Mouse (Mus musculus): ENCODE measurements around the gene Cobl. TPM values are rescaled to one million over a fixed set of nuclear protein-coding genes. Genes with fewer than 3 reads are reported as not detected.
A peak's percentile ranks its signal among the peaks of the same experiment; 100 is the strongest.

Cobl gene
- polyA plus RNA-seq, 1 experiment from 2014 or later = 5.6 TPM

GRCm38 (mm10) chr11:12435905-12436304, 28.9 kb downstream of the Cobl start:
- Histone ChIP-seq H3K4me1 (ENCODE audit: control insufficient read depth, insufficient read depth, low read length) (no peaks in the 10 kb centered on the region), H3K9ac (ENCODE audit: low read length) (no peak overlapping the region), H3K27me3 (ENCODE audit: control insufficient read depth, insufficient read depth, low read length) (no peaks in the 10 kb centered on the region), H3K27ac (ENCODE audit: low read depth, low read length) (no peak overlapping the region), H3K36me3 (ENCODE audit: control insufficient read depth, insufficient read depth, low read length) (no peaks in the 10 kb centered on the region), H3K4me3 (ENCODE audit: low read depth, low read length) (no peak overlapping the region), H3K4me2 (ENCODE audit: low read depth) (no peak overlapping the region), H3K9me3 (ENCODE audit: control insufficient read depth, low read length) (no peaks in the 10 kb centered on the region)
- DNase-seq (ENCODE audit: low spot score) = no peak
- ATAC-seq (ENCODE audit: insufficient read depth, low FRiP score, low TSS enrichment) = no peak
- 49% methylated on average over 3 of the region's 3 CpGs for WGBS

- DNase-seq (ENCODE audit: low spot score) = no peak
- Histone ChIP-seq H3K9ac (ENCODE audit: low read length) (no peak overlapping the region), H3K4me1 (ENCODE audit: control insufficient read depth, insufficient read depth, low read length) (no peaks in the 10 kb centered on the region), H3K4me2 (ENCODE audit: low read depth) (no peak overlapping the region), H3K36me3 (ENCODE audit: control insufficient read depth, insufficient read depth, low read length) (no peaks in the 10 kb centered on the region), H3K9me3 (ENCODE audit: control insufficient read depth, low read length) (no peaks in the 10 kb centered on the region), H3K4me3 (ENCODE audit: low read depth, low read length) (no peak overlapping the region), H3K27me3 (ENCODE audit: control insufficient read depth, insufficient read depth, low read length) (no peaks in the 10 kb centered on the region), H3K27ac (ENCODE audit: low read depth, low read length) (no peak overlapping the region)
- ATAC-seq (ENCODE audit: insufficient read depth, low FRiP score, low TSS enrichment) = peak; percentile 59; the same call in 1 of the 2 replicates
- 59% methylated on average over 4 of the region's 4 CpGs for WGBS
These were observed 29.7 kb downstream of the Cobl start for GRCm38 (mm10) chr11:12435018-12435417.

GRCm38 (mm10) chr11:12434597-12434996, 30.2 kb downstream of the Cobl start:
- Histone ChIP-seq H3K27ac (ENCODE audit: low read depth, low read length) (no peak overlapping the region), H3K9ac (ENCODE audit: low read length) (no peak overlapping the region), H3K4me3 (ENCODE audit: low read depth, low read length) (no peak overlapping the region), H3K9me3 (ENCODE audit: control insufficient read depth, low read length) (no peaks in the 10 kb centered on the region), H3K36me3 (ENCODE audit: control insufficient read depth, insufficient read depth, low read length) (no peaks in the 10 kb centered on the region), H3K4me1 (ENCODE audit: control insufficient read depth, insufficient read depth, low read length) (no peaks in the 10 kb centered on the region), H3K27me3 (ENCODE audit: control insufficient read depth, insufficient read depth, low read length) (no peaks in the 10 kb centered on the region), H3K4me2 (ENCODE audit: low read depth) (no peak overlapping the region)
- ATAC-seq (ENCODE audit: insufficient read depth, low FRiP score, low TSS enrichment) = 0 out of 2 replicates have a peak, but pooled peaks have one; percentile 29
- 66% methylated on average over 4 of the region's 4 CpGs for WGBS
- DNase-seq (ENCODE audit: low spot score) = peak; percentile 15

GRCm38 (mm10) chr11:12431911-12432310, 32.8 kb downstream of the Cobl start:
- Histone ChIP-seq H3K9ac (ENCODE audit: low read length) (no peak overlapping the region), H3K27me3 (ENCODE audit: control insufficient read depth, insufficient read depth, low read length) (no peaks in the 10 kb centered on the region), H3K9me3 (ENCODE audit: control insufficient read depth, low read length) (no peaks in the 10 kb centered on the region), H3K4me1 (ENCODE audit: control insufficient read depth, insufficient read depth, low read length) (no peaks in the 10 kb centered on the region), H3K27ac (ENCODE audit: low read depth, low read length) (no peak overlapping the region), H3K4me2 (ENCODE audit: low read depth) (no peak overlapping the region), H3K4me3 (ENCODE audit: low read depth, low read length) (no peak overlapping the region), H3K36me3 (ENCODE audit: control insufficient read depth, insufficient read depth, low read length) (no peaks in the 10 kb centered on the region)
- DNase-seq (ENCODE audit: low spot score) (no peak), ATAC-seq (ENCODE audit: insufficient read depth, low FRiP score, low TSS enrichment) (no peak)
- WGBS = 81% methylated on average over 2 of the region's 2 CpGs

GRCm38 (mm10) chr11:12430231-12431041, 34.3 kb downstream of the Cobl start:
- no peaks in the 10 kb centered on the region for H3K4me1 ChIP-seq (ENCODE audit: control insufficient read depth, insufficient read depth, low read length)
- 21% methylated on average over 4 of the region's 4 CpGs for WGBS
- ATAC-seq (ENCODE audit: insufficient read depth, low FRiP score, low TSS enrichment) (peak; percentile 62), DNase-seq (ENCODE audit: low spot score) (peak; percentile 42)
- H3K27me3 ChIP-seq (ENCODE audit: control insufficient read depth, insufficient read depth, low read length) = no peaks in the 10 kb centered on the region
- no peak overlapping the region for H3K9ac ChIP-seq (ENCODE audit: low read length)
- no peaks in the 10 kb centered on the region for H3K9me3 ChIP-seq (ENCODE audit: control insufficient read depth, low read length)
- H3K36me3 ChIP-seq (ENCODE audit: control insufficient read depth, insufficient read depth, low read length) = no peaks in the 10 kb centered on the region
- H3K4me2 ChIP-seq (ENCODE audit: low read depth) = no peak overlapping the region
- no peak overlapping the region for H3K4me3 ChIP-seq (ENCODE audit: low read depth, low read length)
- peak overlapping the region; percentile 17; the same call in 1 of the 2 replicates for H3K27ac ChIP-seq (ENCODE audit: low read depth, low read length)

- 69% methylated on average over 5 of the region's 5 CpGs for WGBS
- no peaks in the 10 kb centered on the region for H3K4me1 ChIP-seq (ENCODE audit: control insufficient read depth, insufficient read depth, low read length)
- H3K27me3 ChIP-seq (ENCODE audit: control insufficient read depth, insufficient read depth, low read length) = no peaks in the 10 kb centered on the region
- no peak for DNase-seq (ENCODE audit: low spot score)
- H3K36me3 ChIP-seq (ENCODE audit: control insufficient read depth, insufficient read depth, low read length) = no peaks in the 10 kb centered on the region
- ATAC-seq (ENCODE audit: insufficient read depth, low FRiP score, low TSS enrichment) = no peak
- H3K4me3 ChIP-seq (ENCODE audit: low read depth, low read length) = no peak overlapping the region
- H3K9ac ChIP-seq (ENCODE audit: low read length) = no peak overlapping the region
- no peak overlapping the region for H3K27ac ChIP-seq (ENCODE audit: low read depth, low read length)
- H3K9me3 ChIP-seq (ENCODE audit: control insufficient read depth, low read length) = no peaks in the 10 kb centered on the region
- H3K4me2 ChIP-seq (ENCODE audit: low read depth) = no peak overlapping the region
These were observed 38.0 kb downstream of the Cobl start for GRCm38 (mm10) chr11:12426746-12427145.

- Histone ChIP-seq H3K9me3 (ENCODE audit: control insufficient read depth, low read length) (no peaks in the 10 kb centered on the region), H3K4me2 (ENCODE audit: low read depth) (no peak overlapping the region), H3K36me3 (ENCODE audit: control insufficient read depth, insufficient read depth, low read length) (no peaks in the 10 kb centered on the region), H3K9ac (ENCODE audit: low read length) (no peak overlapping the region), H3K27ac (ENCODE audit: low read depth, low read length) (no peak overlapping the region), H3K4me3 (ENCODE audit: low read depth, low read length) (no peak overlapping the region), H3K4me1 (ENCODE audit: control insufficient read depth, insufficient read depth, low read length) (no peaks in the 10 kb centered on the region), H3K27me3 (ENCODE audit: control insufficient read depth, insufficient read depth, low read length) (no peaks in the 10 kb centered on the region)
- 82% methylated on average over 2 of the region's 2 CpGs for WGBS
- DNase-seq (ENCODE audit: low spot score) (no peak), ATAC-seq (ENCODE audit: insufficient read depth, low FRiP score, low TSS enrichment) (no peak)
These were observed 40.6 kb downstream of the Cobl start for GRCm38 (mm10) chr11:12424205-12424604.

- no peak overlapping the region for H3K27ac ChIP-seq (ENCODE audit: low read depth, low read length)
- no peak overlapping the region for H3K4me3 ChIP-seq (ENCODE audit: low read depth, low read length)
- DNase-seq (ENCODE audit: low spot score) = no peak
- H3K9ac ChIP-seq (ENCODE audit: low read length) = no peak overlapping the region
- H3K4me2 ChIP-seq (ENCODE audit: low read depth) = no peak overlapping the region
- H3K36me3 ChIP-seq (ENCODE audit: control insufficient read depth, insufficient read depth, low read length) = no peaks in the 10 kb centered on the region
- ATAC-seq (ENCODE audit: insufficient read depth, low FRiP score, low TSS enrichment) = no peak
- WGBS = 93% methylated on average over 5 of the region's 5 CpGs
- no peaks in the 10 kb centered on the region for H3K4me1 ChIP-seq (ENCODE audit: control insufficient read depth, insufficient read depth, low read length)
- H3K27me3 ChIP-seq (ENCODE audit: control insufficient read depth, insufficient read depth, low read length) = no peaks in the 10 kb centered on the region
- H3K9me3 ChIP-seq (ENCODE audit: control insufficient read depth, low read length) = no peaks in the 10 kb centered on the region
These were observed 43.6 kb downstream of the Cobl start for GRCm38 (mm10) chr11:12421183-12421582.

GRCm38 (mm10) chr11:12420146-12420545, 44.6 kb downstream of the Cobl start:
- Histone ChIP-seq H3K36me3 (ENCODE audit: control insufficient read depth, insufficient read depth, low read length) (no peaks in the 10 kb centered on the region), H3K4me2 (ENCODE audit: low read depth) (no peak overlapping the region), H3K27ac (ENCODE audit: low read depth, low read length) (no peak overlapping the region), H3K4me3 (ENCODE audit: low read depth, low read length) (no peak overlapping the region), H3K9me3 (ENCODE audit: control insufficient read depth, low read length) (no peaks in the 10 kb centered on the region), H3K4me1 (ENCODE audit: control insufficient read depth, insufficient read depth, low read length) (0 out of 2 replicates have a peak, but pooled peaks cover 3% of the 10 kb centered on the region), H3K9ac (ENCODE audit: low read length) (no peak overlapping the region), H3K27me3 (ENCODE audit: control insufficient read depth, insufficient read depth, low read length) (no peaks in the 10 kb centered on the region)
- DNase-seq (ENCODE audit: low spot score) = no peak
- no peak for ATAC-seq (ENCODE audit: insufficient read depth, low FRiP score, low TSS enrichment)
- WGBS = 87% methylated on average over 3 of the region's 3 CpGs
